Mouse (Mus musculus) gastrocnemius, postnatal 25 days (tissue): ENCODE measurements around the gene Col6a6. TPM values are rescaled to one million over a fixed set of nuclear protein-coding genes. Genes with fewer than 3 reads are reported as not detected.
A peak's percentile ranks its signal among the peaks of the same experiment; 100 is the strongest.

Experiments used
- DNase-seq: peaks from one replicate; pipeline ENCODE4 v3.0.0; 2022
- total RNA-seq, 2 experiments: library from RNA; stranded (reverse); gene quantifications; 1 replicate in 1 of 2; 2 replicates in 1 of 2; pipeline ENCODE4 v1.2.3; 2021

Col6a6 gene
- total RNA-seq, 2 experiments from 2014 or later = 4.4 to 4.7 TPM

GRCm38 (mm10) chr9:105737448-105737847 is 90.5 kb downstream of the Col6a6 start:
- DNase-seq = peak; percentile 9

- no peak for DNase-seq
These were observed 92.8 kb downstream of the Col6a6 start for GRCm38 (mm10) chr9:105735195-105735594.

DNA sequence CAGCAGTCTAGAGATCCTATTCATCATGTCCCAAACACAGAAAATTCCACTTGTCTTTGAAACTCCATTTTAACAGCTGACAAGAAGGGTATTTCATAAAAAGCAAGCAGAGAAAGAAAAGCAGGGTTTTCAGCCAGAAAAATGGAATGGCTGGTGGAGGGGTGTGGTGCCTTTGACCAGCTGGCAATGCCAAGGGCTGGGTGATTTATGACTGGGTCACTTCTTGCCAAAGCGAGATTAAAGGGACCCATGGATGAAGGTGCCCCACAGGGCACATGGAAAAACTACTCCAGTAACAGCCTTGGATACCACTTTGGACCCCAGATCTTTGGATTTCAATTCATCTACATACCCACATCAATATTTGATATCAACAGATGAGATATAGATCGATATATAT is 93.3 kb downstream of the Col6a6 start:
- no peak for DNase-seq

- peak; percentile 66 for DNase-seq
These were observed 96.0 kb downstream of the Col6a6 start for GRCm38 (mm10) chr9:105731976-105732375.

- no peak for DNase-seq
These were observed 107.5 kb downstream of the Col6a6 start for GRCm38 (mm10) chr9:105720430-105720829.

GRCm38 (mm10) chr9:105719851-105720395 is 108.0 kb downstream of the Col6a6 start:
- no peak for DNase-seq

DNA sequence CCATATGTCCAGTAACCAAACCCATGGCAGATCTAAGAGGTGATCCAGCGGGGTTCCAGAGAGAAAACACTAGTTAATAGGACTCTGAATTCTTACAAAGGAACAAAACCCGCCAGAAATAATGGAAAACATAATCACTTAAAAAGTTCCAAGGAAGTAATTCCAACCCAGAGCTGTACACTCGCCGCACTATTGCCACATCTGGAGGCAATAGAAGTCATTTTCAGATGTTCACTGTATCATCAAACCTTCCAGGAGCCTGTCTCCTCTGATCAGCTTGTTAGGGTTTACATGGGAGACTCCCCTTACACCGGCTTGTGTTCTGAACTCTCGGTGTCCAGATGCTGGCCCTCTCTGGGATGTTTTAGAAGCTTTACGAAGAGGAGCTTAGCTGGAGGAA is 108.6 kb downstream of the Col6a6 start:
- DNase-seq = no peak

GRCm38 (mm10) chr9:105712049-105712448 is 115.9 kb downstream of the Col6a6 start:
- DNase-seq = no peak

- DNase-seq = no peak
These were observed 122.9 kb downstream of the Col6a6 start for GRCm38 (mm10) chr9:105705011-105705410.

GRCm38 (mm10) chr9:105704226-105704932 is 123.6 kb downstream of the Col6a6 start:
- no peak for DNase-seq

DNA sequence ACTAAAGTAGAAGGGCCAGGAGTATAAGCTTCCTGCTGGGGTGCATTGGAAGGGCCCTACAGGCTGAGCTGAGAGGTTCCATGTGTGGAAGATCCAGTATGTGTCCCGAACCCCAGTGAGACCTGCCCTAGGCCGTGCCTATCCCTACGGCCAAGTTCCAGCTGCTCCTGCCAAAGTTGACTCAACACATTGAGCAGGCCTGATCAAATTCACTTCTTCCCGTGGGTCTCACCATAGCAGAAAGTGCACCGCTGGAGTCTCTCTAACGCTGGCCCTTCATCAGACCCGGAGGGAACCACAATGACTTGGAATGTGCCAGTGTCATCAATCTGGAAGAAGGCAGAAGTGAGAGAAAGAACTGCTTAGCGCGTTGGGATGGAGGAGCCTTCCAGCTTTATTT is 126.0 kb downstream of the Col6a6 start:
- peak; percentile 58 for DNase-seq

- no peak for DNase-seq
These were observed 127.3 kb downstream of the Col6a6 start for GRCm38 (mm10) chr9:105700702-105701101.

DNA sequence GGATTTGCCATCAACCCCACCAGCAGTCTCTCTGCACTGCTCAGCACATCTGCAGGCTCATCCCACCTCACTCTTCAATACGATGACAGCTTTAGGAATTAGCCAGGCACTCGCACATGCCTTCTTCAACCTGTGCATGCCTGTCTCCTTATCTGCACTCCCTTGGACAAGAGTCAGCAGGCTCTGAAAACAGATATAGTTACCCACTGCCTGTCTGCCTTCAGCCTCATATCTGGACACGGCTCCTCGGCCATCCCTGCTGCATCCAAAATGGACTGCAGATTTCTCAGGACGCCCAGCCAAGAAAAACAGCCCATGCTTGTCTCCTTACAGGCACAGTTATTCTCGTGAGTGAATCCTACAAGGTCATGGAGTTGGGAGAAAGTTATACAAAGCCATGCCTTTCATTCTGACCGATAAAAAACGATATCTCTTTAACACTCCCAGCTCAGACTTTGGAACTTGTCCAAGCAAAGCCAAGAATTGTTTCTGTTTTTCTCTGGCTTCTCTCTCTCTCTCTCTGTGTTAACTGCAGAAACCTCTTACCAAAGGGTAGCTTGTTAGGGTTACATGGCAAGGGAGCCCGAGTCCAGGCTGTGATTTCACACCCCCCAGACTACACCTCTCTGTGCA is 130.1 kb downstream of the Col6a6 start:
- DNase-seq = no peak

GRCm38 (mm10) chr9:105696818-105697564 is 131.0 kb downstream of the Col6a6 start:
- no peak for DNase-seq

- peak; percentile 61 for DNase-seq
These were observed 134.1 kb downstream of the Col6a6 start for GRCm38 (mm10) chr9:105693854-105694253.

GRCm38 (mm10) chr9:105693056-105693455 is 134.9 kb downstream of the Col6a6 start:
- DNase-seq = no peak

GRCm38 (mm10) chr9:105692472-105692871 is 135.5 kb downstream of the Col6a6 start:
- no peak for DNase-seq

GRCm38 (mm10) chr9:105689485-105689884 is 138.5 kb downstream of the Col6a6 start:
- no peak for DNase-seq

GRCm38 (mm10) chr9:105684549-105685165 is 143.3 kb downstream of the Col6a6 start:
- DNase-seq = no peak

- no peak for DNase-seq
These were observed 146.6 kb downstream of the Col6a6 start for GRCm38 (mm10) chr9:105681386-105681785.

- no peak for DNase-seq
These were observed 152.0 kb downstream of the Col6a6 start for GRCm38 (mm10) chr9:105675941-105676340.

DNA sequence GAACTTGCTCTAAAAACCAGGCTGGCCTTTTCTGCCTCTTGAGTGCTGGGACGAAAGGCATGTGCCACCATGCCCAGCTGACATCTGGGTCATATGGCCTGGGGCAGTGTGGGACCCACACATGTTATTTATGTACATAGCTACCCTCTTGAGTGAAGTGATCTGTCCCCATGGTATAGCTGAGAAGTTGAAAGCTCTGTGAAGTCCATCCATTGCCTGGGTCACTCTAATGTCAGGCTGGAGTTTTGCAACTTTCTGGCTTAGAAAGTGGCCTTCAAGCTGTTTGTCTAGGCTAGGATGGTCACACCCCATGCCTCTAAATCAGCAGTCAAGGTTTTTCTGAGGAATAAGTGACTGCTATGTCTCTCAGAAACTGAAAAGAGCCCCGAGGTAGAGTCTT is 155.9 kb downstream of the Col6a6 start:
- DNase-seq = no peak
